Mouse (Mus musculus) retina, postnatal 1 day (tissue): Measurements from ENCODE around the gene Tmem236.
"Not testable (repeated sequence)": the region's sequence is repeated elsewhere in the genome, so short reads cannot be mapped to it uniquely, and the experiment has no call there.

Experiments
- DNase-seq: peaks from one replicate; pipeline ENCODE4 v3.0.0-alpha.2; 2012

Tmem236 gene

GRCm38 (mm10) chr2:14198325-14198903, 24.1 kb downstream of the Tmem236 start:
- DNase-seq = not testable (repeated sequence)

GRCm38 (mm10) chr2:14199621-14200020, 25.3 kb downstream of the Tmem236 start:
- DNase-seq = no peak

GRCm38 (mm10) chr2:14200879-14201445, 26.6 kb downstream of the Tmem236 start:
- DNase-seq = not testable (repeated sequence)

- DNase-seq = no peak
Measured at GRCm38 (mm10) chr2:14204308-14204707, 30.0 kb downstream of the Tmem236 start.

- no peak for DNase-seq
Measured at GRCm38 (mm10) chr2:14206798-14207197, 32.5 kb downstream of the Tmem236 start.

GRCm38 (mm10) chr2:14210731-14211130, 36.4 kb downstream of the Tmem236 start:
- no peak for DNase-seq

- DNase-seq = no peak
Measured at GRCm38 (mm10) chr2:14211606-14212005, 37.3 kb downstream of the Tmem236 start.

- no peak for DNase-seq
Measured at GRCm38 (mm10) chr2:14214764-14215163, 40.4 kb downstream of the Tmem236 start.

- DNase-seq = no peak
Measured at GRCm38 (mm10) chr2:14216653-14217052, 42.3 kb downstream of the Tmem236 start.

GRCm38 (mm10) chr2:14218126-14218525, 43.8 kb downstream of the Tmem236 start:
- DNase-seq = no peak

- no peak for DNase-seq
Measured at GRCm38 (mm10) chr2:14224387-14224786, 50.1 kb downstream of the Tmem236 start.

GRCm38 (mm10) chr2:14228495-14228894, 54.2 kb downstream of the Tmem236 start:
- no peak for DNase-seq

- no peak for DNase-seq
Measured at GRCm38 (mm10) chr2:14229149-14229548, 54.8 kb downstream of the Tmem236 start, which contains the start of gene Mrc1. TSS of gene Mrc1 (plus strand) at chr2:14229392.

GRCm38 (mm10) chr2:14229979-14230378, 55.7 kb downstream of the Tmem236 start:
- no peak for DNase-seq

- no peak for DNase-seq
Measured at GRCm38 (mm10) chr2:14232897-14233296, 58.6 kb downstream of the Tmem236 start.

- no peak for DNase-seq
Measured at GRCm38 (mm10) chr2:14233983-14234382, 59.7 kb downstream of the Tmem236 start.

GRCm38 (mm10) chr2:14235319-14235718, 61.0 kb downstream of the Tmem236 start:
- no peak for DNase-seq

- no peak for DNase-seq
Measured at GRCm38 (mm10) chr2:14236920-14237319, 62.6 kb downstream of the Tmem236 start.

GRCm38 (mm10) chr2:14237723-14238122, 63.4 kb downstream of the Tmem236 start:
- DNase-seq = no peak

- no peak for DNase-seq
Measured at GRCm38 (mm10) chr2:14239151-14239550, 64.8 kb downstream of the Tmem236 start.

- no peak for DNase-seq
Measured at GRCm38 (mm10) chr2:14244157-14244556, 69.8 kb downstream of the Tmem236 start.

- no peak for DNase-seq
Measured at GRCm38 (mm10) chr2:14244668-14245067, 70.3 kb downstream of the Tmem236 start.

GRCm38 (mm10) chr2:14249839-14250564, 75.7 kb downstream of the Tmem236 start:
- no peak for DNase-seq

- DNase-seq = no peak
Measured at GRCm38 (mm10) chr2:14251938-14252337, 77.6 kb downstream of the Tmem236 start.
